Mouse (Mus musculus): ENCODE data around the gene Spg11. TPM values are rescaled to one million over a fixed set of nuclear protein-coding genes. Genes with fewer than 3 reads are reported as not detected.

Spg11 gene
- polyA plus RNA-seq, 1 experiment = 5.8 TPM

GRCm38 (mm10) chr2:122022284-122022683 is 95.9 kb downstream of the Spg11 start:
- no peak overlapping the region for H3K4me3 ChIP-seq
- TF ChIP-seq MYOG (IDR thresholded peaks at IDR 0.05; ENCODE audit: control insufficient read depth in 1 of 3, insufficient read depth in 1 of 3, insufficient read length in 2 of 3, low read depth in 2 of 3) (no peak), USF1 (IDR thresholded peaks at IDR 0.05; ENCODE audit: low read depth) (no peak), TCF12 (IDR thresholded peaks at IDR 0.05; ENCODE audit: insufficient read depth, poor library complexity, severe bottlenecking) (no peak), MYOD1 (IDR thresholded peaks at IDR 0.05; ENCODE audit: control insufficient read depth in 1 of 3, insufficient read length in 2 of 3, low read depth in 2 of 3) (no peak), CEBPB (IDR thresholded peaks at IDR 0.05; ENCODE audit: insufficient read depth, poor library complexity, severe bottlenecking) (no peak), REST (IDR thresholded peaks at IDR 0.05; ENCODE audit: insufficient read depth, insufficient read length) (no peak), SRF (IDR thresholded peaks at IDR 0.05; ENCODE audit: control insufficient read depth, insufficient read length, low read depth) (no peak), POLR2A (IDR thresholded peaks at IDR 0.05; ENCODE audit: insufficient read length, low read depth) (no peak), POLR2AphosphoS2 (IDR thresholded peaks at IDR 0.05; ENCODE audit: insufficient read length, low read depth) (no peak)
- no peaks in the 10 kb centered on the region for H3K27me3 ChIP-seq (ENCODE audit: control insufficient read depth, insufficient read depth, insufficient read length)
- H3ac ChIP-seq (ENCODE audit: control insufficient read depth, insufficient read length) = no peak overlapping the region
- no peaks in the 10 kb centered on the region for H3K79me2 ChIP-seq (ENCODE audit: control insufficient read depth, insufficient read depth)
- no peaks in the 10 kb centered on the region for H3K36me3 ChIP-seq (ENCODE audit: control insufficient read depth, insufficient read depth)
- H3K4me2 ChIP-seq (ENCODE audit: low read depth) = no peak overlapping the region

- Histone ChIP-seq H3K79me2 (ENCODE audit: control insufficient read depth, insufficient read depth) (no peaks in the 10 kb centered on the region), H3ac (ENCODE audit: control insufficient read depth, insufficient read length) (no peak overlapping the region), H3K36me3 (ENCODE audit: control insufficient read depth, insufficient read depth) (no peaks in the 10 kb centered on the region), H3K4me2 (ENCODE audit: low read depth) (no peak overlapping the region), H3K27me3 (ENCODE audit: control insufficient read depth, insufficient read depth, insufficient read length) (no peaks in the 10 kb centered on the region), H3K4me3 (no peak overlapping the region)
- TF ChIP-seq POLR2AphosphoS2 (IDR thresholded peaks at IDR 0.05; ENCODE audit: insufficient read length, low read depth) (no peak), TCF3 (IDR thresholded peaks at IDR 0.05; ENCODE audit: insufficient read length, low read depth) (no peak), USF1 (IDR thresholded peaks at IDR 0.05; ENCODE audit: low read depth) (no peak), E2F4 (IDR thresholded peaks at IDR 0.05; ENCODE audit: insufficient read depth) (no peak), MAX (IDR thresholded peaks at IDR 0.05; ENCODE audit: low read depth) (no peak), TCF12 (IDR thresholded peaks at IDR 0.05; ENCODE audit: insufficient read depth, poor library complexity, severe bottlenecking) (no peak), MYOG (IDR thresholded peaks at IDR 0.05; ENCODE audit: control insufficient read depth in 1 of 3, insufficient read depth in 1 of 3, insufficient read length in 2 of 3, low read depth in 2 of 3) (no peak), CEBPB (IDR thresholded peaks at IDR 0.05; ENCODE audit: insufficient read depth, poor library complexity, severe bottlenecking) (no peak), POLR2A (IDR thresholded peaks at IDR 0.05; ENCODE audit: insufficient read length, low read depth) (no peak), SRF (IDR thresholded peaks at IDR 0.05; ENCODE audit: control insufficient read depth, insufficient read length, low read depth) (no peak), REST (IDR thresholded peaks at IDR 0.05; ENCODE audit: insufficient read depth, insufficient read length) (no peak), MYOD1 (IDR thresholded peaks at IDR 0.05; ENCODE audit: control insufficient read depth in 1 of 3, insufficient read length in 2 of 3, low read depth in 2 of 3) (no peak)
Measured at GRCm38 (mm10) chr2:122018705-122019104, 99.5 kb downstream of the Spg11 start.

- no peak for TF ChIP-seq CEBPB (IDR thresholded peaks at IDR 0.05; ENCODE audit: insufficient read depth, poor library complexity, severe bottlenecking)
- TF ChIP-seq REST (IDR thresholded peaks at IDR 0.05; ENCODE audit: insufficient read depth, insufficient read length) = no peak
- no peak for TF ChIP-seq MAX (IDR thresholded peaks at IDR 0.05; ENCODE audit: low read depth)
- no peak for TF ChIP-seq MYOD1 (IDR thresholded peaks at IDR 0.05; ENCODE audit: control insufficient read depth in 1 of 3, insufficient read length in 2 of 3, low read depth in 2 of 3)
- no peak for TF ChIP-seq MYOG (IDR thresholded peaks at IDR 0.05; ENCODE audit: control insufficient read depth in 1 of 3, insufficient read depth in 1 of 3, insufficient read length in 2 of 3, low read depth in 2 of 3)
- Histone ChIP-seq H3K36me3 (ENCODE audit: control insufficient read depth, insufficient read depth) (peaks cover 25% of the 10 kb centered on the region), H3K79me2 (ENCODE audit: control insufficient read depth, insufficient read depth) (no peaks in the 10 kb centered on the region), H3K27me3 (ENCODE audit: control insufficient read depth, insufficient read depth, insufficient read length) (no peaks in the 10 kb centered on the region), H3K4me3 (no peak overlapping the region), H3K4me2 (ENCODE audit: low read depth) (no peak overlapping the region), H3ac (ENCODE audit: control insufficient read depth, insufficient read length) (no peak overlapping the region)
Measured at GRCm38 (mm10) chr2:122011441-122011840, 106.7 kb downstream of the Spg11 start.

- Histone ChIP-seq H3K36me3 (ENCODE audit: control insufficient read depth, insufficient read depth) (peaks cover 31% of the 10 kb centered on the region), H3K79me2 (ENCODE audit: control insufficient read depth, insufficient read depth) (no peaks in the 10 kb centered on the region), H3K4me2 (ENCODE audit: low read depth) (no peak overlapping the region), H3ac (ENCODE audit: control insufficient read depth, insufficient read length) (no peak overlapping the region), H3K27me3 (ENCODE audit: control insufficient read depth, insufficient read depth, insufficient read length) (no peaks in the 10 kb centered on the region), H3K4me3 (no peak overlapping the region)
- TF ChIP-seq E2F4 (IDR thresholded peaks at IDR 0.05; ENCODE audit: insufficient read depth) (no peak), REST (IDR thresholded peaks at IDR 0.05; ENCODE audit: insufficient read depth, insufficient read length) (no peak), MYOD1 (IDR thresholded peaks at IDR 0.05; ENCODE audit: control insufficient read depth in 1 of 3, insufficient read length in 2 of 3, low read depth in 2 of 3) (no peak), POLR2AphosphoS2 (IDR thresholded peaks at IDR 0.05; ENCODE audit: insufficient read length, low read depth) (no peak), MAX (IDR thresholded peaks at IDR 0.05; ENCODE audit: low read depth) (no peak), SRF (IDR thresholded peaks at IDR 0.05; ENCODE audit: control insufficient read depth, insufficient read length, low read depth) (no peak), POLR2A (IDR thresholded peaks at IDR 0.05; ENCODE audit: insufficient read length, low read depth) (no peak), CEBPB (IDR thresholded peaks at IDR 0.05; ENCODE audit: insufficient read depth, poor library complexity, severe bottlenecking) (no peak), USF1 (IDR thresholded peaks at IDR 0.05; ENCODE audit: low read depth) (no peak), TCF12 (IDR thresholded peaks at IDR 0.05; ENCODE audit: insufficient read depth, poor library complexity, severe bottlenecking) (no peak)
Measured at GRCm38 (mm10) chr2:122008832-122009231, 109.4 kb downstream of the Spg11 start.

Other genes with a start within 250 kb of the Spg11 start
- gene Ctdspl2, start 162.4 kb downstream of the Spg11 start, polyA plus RNA-seq (2012; fragmentation: generic; extraction: Trizol) = 3.7 TPM
- 0.01 TPM for gene Mageb3, start 162.3 kb downstream of the Spg11 start, polyA plus RNA-seq (2012; fragmentation: generic; extraction: Trizol)
- gene Eif3j1, start 89.8 kb downstream of the Spg11 start, polyA plus RNA-seq (2012; fragmentation: generic; extraction: Trizol) = 6.1 TPM
- gene B2m, start 29.3 kb upstream of the Spg11 start, polyA plus RNA-seq (2012; fragmentation: generic; extraction: Trizol) = 321 TPM
- 0.04 TPM for gene Trim69, start 42.3 kb upstream of the Spg11 start, polyA plus RNA-seq (2012; fragmentation: generic; extraction: Trizol)
- gene Patl2, start 67.8 kb upstream of the Spg11 start, polyA plus RNA-seq (2012; fragmentation: generic; extraction: Trizol) = 0.07 TPM
- not detected for gene Terb2, start 67.9 kb upstream of the Spg11 start, polyA plus RNA-seq (2012; fragmentation: generic; extraction: Trizol)
- gene Sord, start 116.4 kb upstream of the Spg11 start, polyA plus RNA-seq (2012; fragmentation: generic; extraction: Trizol) = 18.5 TPM
- 0.12 TPM for gene Duox2, start 180.1 kb upstream of the Spg11 start, polyA plus RNA-seq (2012; fragmentation: generic; extraction: Trizol)
- gene Duoxa2, start 180.5 kb upstream of the Spg11 start, polyA plus RNA-seq (2012; fragmentation: generic; extraction: Trizol) = not detected
- 2.6 TPM for gene Duoxa1, start 195.3 kb upstream of the Spg11 start, polyA plus RNA-seq (2012; fragmentation: generic; extraction: Trizol)
- gene Duox1, start 197.3 kb upstream of the Spg11 start, polyA plus RNA-seq (2012; fragmentation: generic; extraction: Trizol) = 0.10 TPM